Mouse (Mus musculus) lung, embryonic 15.5 days (tissue): Measurements from ENCODE around the gene Acacb. TPM values are rescaled to one million over a fixed set of nuclear protein-coding genes. Genes with fewer than 3 reads are reported as not detected.
A peak's percentile ranks its signal among the peaks of the same experiment; 100 is the strongest.

Source experiments
- ATAC-seq: fragments of 200-750 bp; cut with Nextera tagmentation; 2 replicates; pipeline ENCODE4 v1.8.0; 2017; ENCODE audit warnings: moderate number of reproducible peaks, borderline replicate concordance; ENCODE audit not compliant: low FRiP score, low TSS enrichment; ENCODE audit errors: extremely low read depth
- H3K27ac ChIP-seq: fragments of 300-500 bp; sonication (generic); 2 replicates; pipeline ENCODE4 v1.5.1; 2015; ENCODE audit warnings: moderate library complexity, mild to moderate bottlenecking, inconsistent platforms
- H3K27me3 ChIP-seq: fragments of 300-500 bp; sonication (generic); 2 replicates; pipeline ENCODE4 v1.6.1; 2015; ENCODE audit warnings: inconsistent platforms
- H3K36me3 ChIP-seq: fragments of 300-500 bp; sonication (generic); 2 replicates; pipeline ENCODE4 v1.6.1; 2015; ENCODE audit warnings: inconsistent platforms
- H3K4me1 ChIP-seq: fragments of 300-500 bp; sonication (generic); 2 replicates; pipeline ENCODE4 v1.6.1; 2015; ENCODE audit warnings: inconsistent platforms
- H3K4me2 ChIP-seq: fragments of 300-500 bp; sonication (generic); 2 replicates; pipeline ENCODE4 v1.6.1; 2015; ENCODE audit warnings: inconsistent platforms, mild to moderate bottlenecking, moderate library complexity
- H3K4me3 ChIP-seq: fragments of 300-500 bp; sonication (generic); 2 replicates; pipeline ENCODE4 v1.5.1; 2015; ENCODE audit warnings: mild to moderate bottlenecking, inconsistent platforms
- H3K9ac ChIP-seq: fragments of 300-500 bp; sonication (generic); 2 replicates; pipeline ENCODE4 v1.6.1; 2015; ENCODE audit warnings: inconsistent platforms
- H3K9me3 ChIP-seq: fragments of 300-500 bp; sonication (generic); 2 replicates; pipeline ENCODE4 v1.6.1; 2016; ENCODE audit warnings: inconsistent platforms
- WGBS: fragments of 180-500 bp; shearing (Covaris S2); methylation state at CpG from one replicate; pipeline ENCODE4 v1.1.7; 2015; 5-methylcytosine and 5-hydroxymethylcytosine counted together
- polyA plus RNA-seq: library from polyadenylated mRNA; unstranded; fragments of >200 nt; fragmentation: Nextera tagmentation; extraction: Ambion mirVana; gene quantifications from 2 replicates; pipeline ENCODE4 v1.2.1, GENCODE M21; 2015

The Acacb gene
- polyA plus RNA-seq, 1 experiment from 2014 or later, result 2.4 TPM

DNA sequence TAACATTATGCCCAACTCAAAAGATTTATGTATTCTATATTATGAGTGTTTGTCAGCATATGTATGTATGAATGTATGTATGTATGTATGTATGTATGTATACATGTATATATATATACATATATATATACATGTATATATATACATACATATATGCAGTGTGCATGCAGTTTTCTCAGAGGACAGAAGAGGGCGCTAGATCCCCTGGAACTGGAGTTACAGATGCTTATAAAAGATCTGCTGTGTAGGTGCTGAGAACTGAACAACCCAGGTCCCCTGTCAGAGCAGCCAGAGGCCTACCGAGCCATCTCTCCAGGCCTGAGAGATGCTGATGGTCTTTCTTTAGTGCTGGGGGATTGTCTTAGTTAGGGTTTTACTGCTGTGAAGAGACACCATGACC lies 40.8 kb downstream of the Acacb start:
- 76% methylated on average over 2 of the region's 2 CpGs for WGBS
- no peak overlapping the region for H3K9ac ChIP-seq
- no peak overlapping the region for H3K4me2 ChIP-seq
- no peaks in the 10 kb centered on the region for H3K36me3 ChIP-seq
- H3K4me3 ChIP-seq, result no peak overlapping the region
- no peaks in the 10 kb centered on the region for H3K9me3 ChIP-seq
- H3K27me3 ChIP-seq, result no peaks in the 10 kb centered on the region
- no peak overlapping the region for H3K27ac ChIP-seq
- no peak for ATAC-seq
- no peaks in the 10 kb centered on the region for H3K4me1 ChIP-seq

DNA sequence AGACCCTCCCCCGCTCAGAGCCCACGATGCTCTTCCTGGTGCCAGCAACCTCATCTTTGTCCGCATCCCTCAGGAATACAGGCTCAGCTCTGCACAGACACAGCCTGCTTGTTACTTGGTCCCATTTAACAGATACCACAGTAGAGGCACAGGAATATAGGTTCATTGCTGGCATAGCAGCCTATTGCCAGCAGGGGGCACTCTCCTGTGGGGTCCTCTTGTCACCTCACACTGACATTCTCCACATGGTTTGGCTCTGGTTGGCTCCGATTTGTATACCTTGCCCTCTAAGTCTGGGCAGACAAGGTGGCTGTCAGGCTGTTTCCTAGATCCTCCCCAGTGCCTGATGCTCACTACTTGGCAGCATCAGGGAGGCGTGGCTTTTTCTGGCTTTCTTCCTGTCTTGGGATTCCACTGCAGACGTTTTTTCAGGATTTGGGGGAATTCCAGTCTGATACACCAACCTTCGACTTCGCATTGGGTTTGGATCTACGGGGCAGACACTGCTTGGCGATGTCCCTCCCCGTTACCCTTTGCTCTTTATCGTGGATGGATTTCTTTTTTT lies 42.6 kb downstream of the Acacb start:
- H3K9ac ChIP-seq, result no peak overlapping the region
- H3K36me3 ChIP-seq, result no peaks in the 10 kb centered on the region
- no peaks in the 10 kb centered on the region for H3K4me1 ChIP-seq
- H3K27me3 ChIP-seq, result no peaks in the 10 kb centered on the region
- 73% methylated on average over 12 of the region's 12 CpGs for WGBS
- no peaks in the 10 kb centered on the region for H3K9me3 ChIP-seq
- no peak overlapping the region for H3K4me2 ChIP-seq
- ATAC-seq, result no peak
- H3K4me3 ChIP-seq, result no peak overlapping the region
- no peak overlapping the region for H3K27ac ChIP-seq

GRCm38 (mm10) chr5:114194161-114194560 lies 47.8 kb downstream of the Acacb start:
- H3K9me3 ChIP-seq, result no peaks in the 10 kb centered on the region
- no peak overlapping the region for H3K9ac ChIP-seq
- no peak overlapping the region for H3K4me3 ChIP-seq
- peaks cover 4% of the 10 kb centered on the region; the same call in 1 of the 2 replicates for H3K4me1 ChIP-seq
- H3K36me3 ChIP-seq, result no peaks in the 10 kb centered on the region
- no peak overlapping the region for H3K4me2 ChIP-seq
- ATAC-seq, result no peak
- no peaks in the 10 kb centered on the region for H3K27me3 ChIP-seq
- 79% methylated on average over 11 of the region's 11 CpGs for WGBS
- no peak overlapping the region for H3K27ac ChIP-seq

GRCm38 (mm10) chr5:114199116-114199777 lies 52.9 kb downstream of the Acacb start:
- H3K4me2 ChIP-seq, result peak overlapping the region; percentile 23
- H3K9ac ChIP-seq, result no peak overlapping the region
- H3K36me3 ChIP-seq, result no peaks in the 10 kb centered on the region
- H3K4me1 ChIP-seq, result peaks cover 11% of the 10 kb centered on the region; the same call in 1 of the 2 replicates
- no peaks in the 10 kb centered on the region for H3K27me3 ChIP-seq
- no peaks in the 10 kb centered on the region for H3K9me3 ChIP-seq
- peak overlapping the region; percentile 56 for H3K27ac ChIP-seq
- WGBS, result 10% methylated on average over 13 of the region's 13 CpGs
- H3K4me3 ChIP-seq, result no peak overlapping the region
- ATAC-seq, result no peak

GRCm38 (mm10) chr5:114206158-114206557 lies 59.8 kb downstream of the Acacb start:
- Histone ChIP-seq H3K4me3 (no peak overlapping the region), H3K4me2 (no peak overlapping the region), H3K27ac (no peak overlapping the region), H3K9ac (no peak overlapping the region), H3K4me1 (no peaks in the 10 kb centered on the region), H3K36me3 (no peaks in the 10 kb centered on the region), H3K9me3 (no peaks in the 10 kb centered on the region), H3K27me3 (no peaks in the 10 kb centered on the region)
- no peak for ATAC-seq
- WGBS, result 76% methylated on average over 2 of the region's 2 CpGs

GRCm38 (mm10) chr5:114213183-114213582 lies 66.8 kb downstream of the Acacb start:
- WGBS, result 58% methylated on average over 10 of the region's 10 CpGs
- Histone ChIP-seq H3K27me3 (no peaks in the 10 kb centered on the region), H3K36me3 (no peaks in the 10 kb centered on the region), H3K27ac (no peak overlapping the region), H3K9me3 (no peaks in the 10 kb centered on the region), H3K9ac (no peak overlapping the region), H3K4me1 (no peaks in the 10 kb centered on the region), H3K4me2 (no peak overlapping the region), H3K4me3 (no peak overlapping the region)
- ATAC-seq, result no peak

GRCm38 (mm10) chr5:114218771-114219170 lies 72.4 kb downstream of the Acacb start:
- no peak for ATAC-seq
- H3K27ac ChIP-seq, result no peak overlapping the region
- no peaks in the 10 kb centered on the region for H3K36me3 ChIP-seq
- H3K9ac ChIP-seq, result no peak overlapping the region
- no peaks in the 10 kb centered on the region for H3K9me3 ChIP-seq
- H3K4me1 ChIP-seq, result no peaks in the 10 kb centered on the region
- no peaks in the 10 kb centered on the region for H3K27me3 ChIP-seq
- WGBS, result 66% methylated on average over 14 of the region's 14 CpGs
- H3K4me3 ChIP-seq, result no peak overlapping the region
- no peak overlapping the region for H3K4me2 ChIP-seq

DNA sequence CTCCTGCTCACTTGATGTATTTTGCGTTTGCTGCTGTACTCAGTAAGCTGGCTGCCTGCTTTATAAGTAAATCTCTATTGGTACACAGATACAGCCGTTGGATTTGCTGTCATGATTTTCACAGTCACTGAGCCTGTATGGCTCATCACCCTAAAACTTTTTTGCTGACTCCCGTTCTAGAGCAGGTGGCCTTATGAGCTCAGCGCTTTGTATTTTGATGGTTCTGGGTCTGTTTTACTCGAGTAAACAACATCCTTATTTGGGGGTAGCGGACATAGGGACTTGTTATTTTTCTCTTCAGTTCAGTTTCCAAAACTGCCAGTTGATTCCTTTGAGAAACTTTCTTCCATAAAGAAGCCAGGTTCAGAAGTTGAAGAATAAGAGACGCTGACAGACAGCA lies 79.7 kb downstream of the Acacb start:
- H3K27ac ChIP-seq, result no peak overlapping the region
- no peak overlapping the region for H3K4me3 ChIP-seq
- H3K9me3 ChIP-seq, result no peaks in the 10 kb centered on the region; the same call in 1 of the 2 replicates
- ATAC-seq, result no peak
- H3K4me2 ChIP-seq, result no peak overlapping the region
- no peak overlapping the region for H3K9ac ChIP-seq
- H3K27me3 ChIP-seq, result no peaks in the 10 kb centered on the region
- 88% methylated on average over 7 of the region's 7 CpGs for WGBS
- H3K4me1 ChIP-seq, result no peaks in the 10 kb centered on the region
- no peaks in the 10 kb centered on the region for H3K36me3 ChIP-seq

DNA sequence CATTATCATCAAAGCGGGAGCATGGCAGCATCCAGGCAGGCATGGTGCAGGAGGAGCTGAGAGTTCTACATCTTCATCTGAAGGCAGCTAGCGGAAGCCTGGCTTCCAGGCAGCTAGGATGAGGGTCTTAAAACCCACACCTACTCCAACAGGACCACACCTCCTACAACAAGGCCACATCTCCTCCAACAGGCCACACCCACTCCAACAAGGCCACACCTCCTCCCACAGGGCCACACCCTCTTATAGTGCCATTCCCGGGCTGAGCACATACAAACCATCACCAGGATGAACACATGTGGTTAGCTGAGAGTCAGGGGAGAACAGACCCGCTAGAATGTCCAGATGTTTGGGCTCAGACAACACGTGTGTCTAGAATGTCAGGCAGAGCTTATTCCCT lies 82.6 kb downstream of the Acacb start:
- Histone ChIP-seq H3K4me1 (no peaks in the 10 kb centered on the region), H3K27me3 (no peaks in the 10 kb centered on the region), H3K27ac (no peak overlapping the region), H3K4me2 (no peak overlapping the region), H3K36me3 (no peaks in the 10 kb centered on the region), H3K4me3 (no peak overlapping the region), H3K9me3 (no peaks in the 10 kb centered on the region; the same call in 1 of the 2 replicates), H3K9ac (no peak overlapping the region)
- ATAC-seq, result no peak
- WGBS, result 59% methylated on average over 5 of the region's 5 CpGs

GRCm38 (mm10) chr5:114238924-114239323 lies 92.6 kb downstream of the Acacb start:
- Histone ChIP-seq H3K4me1 (no peaks in the 10 kb centered on the region), H3K9ac (no peak overlapping the region), H3K9me3 (no peaks in the 10 kb centered on the region), H3K4me2 (no peak overlapping the region), H3K4me3 (no peak overlapping the region), H3K27me3 (no peaks in the 10 kb centered on the region), H3K36me3 (no peaks in the 10 kb centered on the region), H3K27ac (no peak overlapping the region)
- 22% methylated on average over 7 of the region's 7 CpGs for WGBS
- no peak for ATAC-seq

DNA sequence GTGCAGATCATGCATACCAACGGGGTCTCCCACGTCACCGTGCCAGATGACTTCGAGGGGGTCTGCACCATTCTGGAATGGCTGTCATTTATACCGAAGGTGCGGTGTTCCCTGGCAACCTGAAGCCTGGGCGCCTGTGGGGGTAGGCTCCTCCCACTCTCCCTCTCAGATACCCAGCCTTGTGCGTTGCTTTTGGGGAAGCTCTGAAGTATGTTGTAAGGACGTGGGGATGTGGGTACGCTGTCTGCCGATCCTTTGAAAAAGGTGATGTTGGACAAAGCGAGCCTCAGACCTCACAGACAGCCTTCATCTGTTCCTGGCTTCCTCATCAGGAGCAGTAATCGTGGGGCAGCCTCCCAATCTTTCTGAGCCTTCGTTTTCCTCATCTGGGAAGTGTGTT lies 93.4 kb downstream of the Acacb start:
- Histone ChIP-seq H3K4me2 (no peak overlapping the region), H3K4me1 (no peaks in the 10 kb centered on the region), H3K9me3 (no peaks in the 10 kb centered on the region), H3K4me3 (no peak overlapping the region), H3K36me3 (no peaks in the 10 kb centered on the region), H3K27me3 (no peaks in the 10 kb centered on the region), H3K27ac (no peak overlapping the region), H3K9ac (no peak overlapping the region)
- no peak for ATAC-seq
- 46% methylated on average over 14 of the region's 14 CpGs for WGBS

- ATAC-seq, result no peak
- no peaks in the 10 kb centered on the region for H3K36me3 ChIP-seq
These were observed 100.1 kb downstream of the Acacb start for GRCm38 (mm10) chr5:114246465-114246864.

More at GRCm38 (mm10) chr5:114246465-114246864, 100.1 kb downstream of the Acacb start:
- H3K27ac ChIP-seq, result no peak overlapping the region
- no peaks in the 10 kb centered on the region for H3K27me3 ChIP-seq
- H3K9me3 ChIP-seq, result no peaks in the 10 kb centered on the region
- H3K4me1 ChIP-seq, result peaks cover 4% of the 10 kb centered on the region; the same call in 1 of the 2 replicates
- 69% methylated on average over 7 of the region's 7 CpGs for WGBS
- H3K4me2 ChIP-seq, result no peak overlapping the region
- no peak overlapping the region for H3K9ac ChIP-seq
- no peak overlapping the region for H3K4me3 ChIP-seq
